Mouse (Mus musculus) heart, adult 2 months (tissue): ENCODE measurements around the gene Slc26a6.

Source experiments
- CTCF ChIP-seq: fragments of 200-600 bp; IDR thresholded peaks from 2 replicates; pipeline ENCODE4 v1.8.1; 2022; ENCODE audit warnings: antibody characterized with exemption, mild to moderate bottlenecking, moderate library complexity
- EP300 ChIP-seq: fragments of 200-500 bp; IDR thresholded peaks from 2 replicates; pipeline ENCODE4 v1.6.1; 2011; ENCODE audit warnings: low read depth, low read length, control low read depth; ENCODE audit not compliant: insufficient read depth
- POLR2A ChIP-seq: fragments of 200-500 bp; IDR thresholded peaks from 2 replicates; pipeline ENCODE4 v1.6.1; 2011; ENCODE audit warnings: mild to moderate bottlenecking, low read depth, low read length, control low read depth; ENCODE audit not compliant: insufficient read depth

DNA sequence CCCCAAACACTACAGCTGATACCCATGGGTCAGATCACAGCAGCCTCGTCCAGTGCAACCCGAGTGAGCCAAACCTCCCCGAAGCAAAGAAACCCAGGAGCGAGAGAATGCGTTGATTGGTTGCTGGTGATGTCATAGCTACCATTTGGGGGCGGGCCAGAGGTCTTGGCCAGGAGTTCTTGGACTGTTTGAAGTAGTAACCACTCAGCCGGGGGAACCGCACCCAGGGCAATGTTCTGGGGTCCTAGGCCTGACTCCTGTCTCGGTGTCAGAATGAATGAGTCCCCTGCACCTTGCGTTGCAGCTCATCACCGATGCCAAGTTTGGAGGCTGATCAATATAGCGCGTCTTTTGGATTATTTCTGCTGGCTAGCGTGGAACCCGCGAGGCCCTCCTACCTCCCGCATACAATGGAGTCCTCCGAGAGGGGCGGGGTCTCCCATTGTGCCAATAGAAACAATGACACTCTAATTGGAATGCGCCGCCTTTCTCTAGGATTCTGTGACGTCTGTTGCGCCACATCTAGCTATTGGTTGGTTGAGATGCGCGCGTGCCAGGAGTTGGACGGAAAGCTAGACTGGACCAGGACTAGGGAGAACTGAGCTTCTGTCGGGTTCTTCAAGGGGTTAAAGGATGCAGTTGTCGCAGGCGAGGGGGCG, 28.2 kb upstream of the Slc26a6 start:
- TF ChIP-seq POLR2A, result no peak
- no peak for TF ChIP-seq EP300
- TF ChIP-seq CTCF, result no peak
